Mouse (Mus musculus) cortical plate, adult 2 months (tissue): ENCODE measurements at regions not wholly inside any gene's neighbourhood (a gene's known extent, or its start where the extent isn't known, plus 50 kb on each side); places are given as distances from the start of the nearest gene placed in this dataset.

Experiments
- H3K27ac ChIP-seq: fragments of 200-500 bp; 2 replicates; pipeline ENCODE4 v1.5.1; 2012; ENCODE audit warnings: low read length, control low read depth, inconsistent platforms; ENCODE audit not compliant: insufficient read depth
- H3K4me1 ChIP-seq: fragments of 200-500 bp; 2 replicates; pipeline ENCODE4 v1.6.1; 2011; ENCODE audit warnings: low read length; ENCODE audit not compliant: control insufficient read depth, insufficient read depth
- H3K4me3 ChIP-seq: fragments of 200-500 bp; 2 replicates; pipeline ENCODE4 v1.5.1; 2011; ENCODE audit warnings: mild to moderate bottlenecking, low read length, control low read depth; ENCODE audit not compliant: insufficient read depth
- CTCF ChIP-seq: fragments of 200-500 bp; IDR thresholded peaks from 2 replicates; pipeline ENCODE4 v1.5.1; 2011; ENCODE audit warnings: mild to moderate bottlenecking, control low read depth, low read length; ENCODE audit not compliant: insufficient read depth; ENCODE audit errors: extremely low read depth
- POLR2A ChIP-seq: fragments of 200-500 bp; IDR thresholded peaks from 2 replicates; pipeline ENCODE4 v1.6.1; 2011; ENCODE audit warnings: mild to moderate bottlenecking, low read length, control low read depth; ENCODE audit not compliant: insufficient read depth; ENCODE audit errors: extremely low read depth

- H3K4me1 ChIP-seq: no peaks in the 10 kb centered on the region
- TF ChIP-seq CTCF (no peak), POLR2A (no peak)
- H3K27ac ChIP-seq: no peak overlapping the region
- no peak overlapping the region for H3K4me3 ChIP-seq
These were observed 240.1 kb downstream of the Ptpru start for GRCm38 (mm10) chr4:131597996-131598395.

- Histone ChIP-seq H3K4me1 (no peaks in the 10 kb centered on the region; the same call in 1 of the 2 replicates), H3K4me3 (no peak overlapping the region)
- no peak for TF ChIP-seq CTCF
- TF ChIP-seq POLR2A: no peak
These were observed 223.7 kb downstream of the Ptpru start for GRCm38 (mm10) chr4:131614434-131614833.

GRCm38 (mm10) chr4:131615587-131615986 lies 222.5 kb downstream of the Ptpru start:
- TF ChIP-seq POLR2A: no peak
- TF ChIP-seq CTCF: no peak
- H3K4me1 ChIP-seq: no peaks in the 10 kb centered on the region; the same call in 1 of the 2 replicates

More at GRCm38 (mm10) chr4:131614434-131614833, 223.7 kb downstream of the Ptpru start:
- H3K27ac ChIP-seq: no peak overlapping the region

GRCm38 (mm10) chr4:131638105-131638504 lies 200.0 kb downstream of the Ptpru start:
- no peak overlapping the region for H3K27ac ChIP-seq
- TF ChIP-seq POLR2A (no peak), CTCF (no peak)
- no peak overlapping the region for H3K4me3 ChIP-seq
- no peaks in the 10 kb centered on the region for H3K4me1 ChIP-seq

More at GRCm38 (mm10) chr4:131615587-131615986, 222.5 kb downstream of the Ptpru start:
- H3K27ac ChIP-seq: no peak overlapping the region
- no peak overlapping the region for H3K4me3 ChIP-seq

GRCm38 (mm10) chr4:131656034-131656433 lies 182.1 kb downstream of the Ptpru start:
- TF ChIP-seq CTCF: no peak
- no peak for TF ChIP-seq POLR2A
- no peak overlapping the region for H3K4me3 ChIP-seq
- H3K4me1 ChIP-seq: no peaks in the 10 kb centered on the region
- H3K27ac ChIP-seq: no peak overlapping the region

GRCm38 (mm10) chr4:131657922-131658321 lies 180.2 kb downstream of the Ptpru start:
- Histone ChIP-seq H3K4me1 (no peaks in the 10 kb centered on the region), H3K27ac (no peak overlapping the region), H3K4me3 (no peak overlapping the region)
- TF ChIP-seq POLR2A (no peak), CTCF (no peak)

GRCm38 (mm10) chr4:131660931-131661330 lies 177.2 kb downstream of the Ptpru start:
- Histone ChIP-seq H3K4me1 (no peaks in the 10 kb centered on the region), H3K27ac (no peak overlapping the region), H3K4me3 (no peak overlapping the region)
- TF ChIP-seq POLR2A: no peak

- TF ChIP-seq POLR2A: no peak
- TF ChIP-seq CTCF: no peak
- Histone ChIP-seq H3K27ac (no peak overlapping the region), H3K4me1 (no peaks in the 10 kb centered on the region), H3K4me3 (no peak overlapping the region)
These were observed 166.1 kb downstream of the Ptpru start for GRCm38 (mm10) chr4:131671784-131672515.

- no peaks in the 10 kb centered on the region for H3K4me1 ChIP-seq
- no peak overlapping the region for H3K4me3 ChIP-seq
- no peak overlapping the region for H3K27ac ChIP-seq
- no peak for TF ChIP-seq CTCF
- no peak for TF ChIP-seq POLR2A
These were observed 160.1 kb downstream of the Ptpru start for GRCm38 (mm10) chr4:131677966-131678365.

GRCm38 (mm10) chr4:131683176-131683575 lies 154.9 kb downstream of the Ptpru start:
- TF ChIP-seq POLR2A (no peak), CTCF (no peak)
- H3K4me1 ChIP-seq: no peaks in the 10 kb centered on the region

GRCm38 (mm10) chr4:131685544-131685943 lies 152.5 kb downstream of the Ptpru start:
- TF ChIP-seq POLR2A: no peak
- TF ChIP-seq CTCF: no peak
- Histone ChIP-seq H3K4me3 (no peak overlapping the region), H3K4me1 (peaks cover 1% of the 10 kb centered on the region; the same call in 1 of the 2 replicates), H3K27ac (no peak overlapping the region)

More at GRCm38 (mm10) chr4:131683176-131683575, 154.9 kb downstream of the Ptpru start:
- Histone ChIP-seq H3K27ac (no peak overlapping the region), H3K4me3 (no peak overlapping the region)
